Mouse (Mus musculus) heart, adult 2 months (tissue): ENCODE results near the gene Slc25a28.

Experiments used
- CTCF ChIP-seq: fragments of 200-600 bp; IDR thresholded peaks from 2 replicates; pipeline ENCODE4 v1.8.1; 2022; ENCODE audit warnings: antibody characterized with exemption, mild to moderate bottlenecking, moderate library complexity
- POLR2A ChIP-seq: fragments of 200-500 bp; IDR thresholded peaks from 2 replicates; pipeline ENCODE4 v1.6.1; 2011; ENCODE audit warnings: mild to moderate bottlenecking, low read depth, low read length, control low read depth; ENCODE audit not compliant: insufficient read depth

- no peak for TF ChIP-seq CTCF
- no peak for TF ChIP-seq POLR2A
These were observed 56.8 kb downstream of the Slc25a28 start for GRCm38 (mm10) chr19:43617761-43618349.
